Mouse (Mus musculus) stomach, postnatal 0 days (tissue): ENCODE measurements around the gene Arid3b.

ENCODE experiments used
- CTCF ChIP-seq: IDR thresholded peaks from 2 replicates; pipeline ENCODE4 v1.5.1; 2016; ENCODE audit warnings: antibody characterized with exemption, low read depth, mild to moderate bottlenecking, moderate library complexity
- EP300 ChIP-seq: optimal IDR thresholded peaks from 2 replicates; pipeline ENCODE3; 2016; ENCODE audit warnings: antibody characterized with exemption

- TF ChIP-seq CTCF = no peak
- no peak for TF ChIP-seq EP300
These were observed 31.3 kb upstream of the Arid3b start for GRCm38 (mm10) chr9:57867880-57868279.
